ENCODE assay signal across 8 mouse cellular contexts in the genomic region with DNA sequence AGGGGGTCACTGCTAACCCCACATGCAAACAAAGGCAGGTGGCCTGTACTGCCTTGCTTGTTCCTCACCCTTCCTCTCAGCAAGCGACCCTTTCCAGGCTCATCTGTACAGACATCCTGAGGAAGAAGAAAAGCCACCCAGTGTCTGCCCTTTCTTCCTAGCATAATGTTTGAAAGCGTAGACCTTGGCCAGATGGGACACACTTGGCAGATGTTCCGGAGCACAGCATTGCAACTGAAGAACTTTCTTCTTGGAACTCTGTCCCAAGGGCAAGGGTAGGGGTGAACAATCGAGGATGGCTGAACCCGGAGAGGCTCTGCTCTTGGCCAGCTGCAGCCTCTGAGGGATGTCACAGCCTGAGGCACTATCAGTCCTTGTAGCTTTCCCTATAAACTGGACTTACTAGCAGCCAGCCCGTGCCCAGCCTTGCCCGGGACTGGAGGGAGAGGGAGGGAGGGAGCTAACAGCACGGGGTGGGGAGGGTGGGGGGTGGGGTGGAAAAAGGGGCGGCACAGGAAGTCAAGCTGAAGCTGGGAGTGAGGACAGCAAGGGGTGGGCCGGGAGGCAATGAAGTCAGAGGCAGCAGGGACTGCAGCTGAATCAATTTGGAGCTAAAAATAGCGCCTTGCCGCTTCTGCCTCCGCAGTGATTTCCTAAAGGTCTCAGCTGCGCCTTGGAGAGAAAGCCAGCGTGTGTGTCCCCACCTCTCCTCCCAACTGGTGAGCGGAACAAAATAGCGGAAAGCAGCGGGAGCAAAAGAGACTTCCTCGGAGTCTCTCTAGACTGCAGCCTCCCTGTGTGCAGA.
A peak's percentile ranks its signal among the peaks of the same experiment; 100 is the strongest.
DNase-seq lines count a peak whose midpoint lies in the region; ATAC-seq and TF ChIP-seq lines count a peak whose summit lies in the region.

No protein-coding gene starts in this region.

- no peak for TF ChIP-seq CTCF in heart, postnatal 0 days (IDR thresholded peaks at IDR 0.05; ENCODE audit: low read depth)

- WGBS in forebrain, embryonic 15.5 days = 12% methylated on average over 19 of the region's 19 CpGs
- WGBS in heart, postnatal 0 days = 3% methylated on average over 18 of the region's 19 CpGs
- WGBS in liver, embryonic 12.5 days (ENCODE audit: insufficient replicate concordance) = 15% methylated on average over 18 of the region's 19 CpGs
- 5% methylated on average over 19 of the region's 19 CpGs for WGBS in neural tube, embryonic 13.5 days

- no peaks in the 10 kb centered on the region for H3K9me3 ChIP-seq in forebrain, embryonic 15.5 days
- no peaks in the 10 kb centered on the region for H3K9me3 ChIP-seq in heart, postnatal 0 days (replicated peaks; ENCODE audit: control insufficient read depth, low read length)
- H3K9me3 ChIP-seq in liver, embryonic 12.5 days (replicated peaks) = no peaks in the 10 kb centered on the region
- H3K9me3 ChIP-seq in neural tube, embryonic 13.5 days = no peaks in the 10 kb centered on the region

- H3K36me3 ChIP-seq in forebrain, embryonic 15.5 days = no peaks in the 10 kb centered on the region
- H3K36me3 ChIP-seq in heart, postnatal 0 days (replicated peaks; ENCODE audit: control insufficient read depth, insufficient read depth, low read length) = no peaks in the 10 kb centered on the region
- no peaks in the 10 kb centered on the region for H3K36me3 ChIP-seq in liver, embryonic 12.5 days
- H3K36me3 ChIP-seq in neural tube, embryonic 13.5 days = no peaks in the 10 kb centered on the region

- no peaks in the 10 kb centered on the region for H3K27me3 ChIP-seq in forebrain, embryonic 15.5 days
- no peaks in the 10 kb centered on the region for H3K27me3 ChIP-seq in heart, postnatal 0 days (ENCODE audit: control insufficient read depth, insufficient read depth, low read length)
- H3K27me3 ChIP-seq in liver, embryonic 12.5 days (replicated peaks) = no peaks in the 10 kb centered on the region
- no peaks in the 10 kb centered on the region for H3K27me3 ChIP-seq in neural tube, embryonic 13.5 days

- peak overlapping the region; percentile 56 for H3K4me2 ChIP-seq in forebrain, embryonic 15.5 days (replicated peaks)
- H3K4me2 ChIP-seq in heart, postnatal 0 days (ENCODE audit: low read depth, low read length) = peak overlapping the region; percentile 65
- H3K4me2 ChIP-seq in liver, embryonic 12.5 days = peak overlapping the region; percentile 49
- peak overlapping the region; percentile 64 for H3K4me2 ChIP-seq in neural tube, embryonic 13.5 days

- TF ChIP-seq EP300 in heart, postnatal 0 days (IDR thresholded peaks at IDR 0.05; ENCODE audit: low read depth) = no peak

- peak overlapping the region; percentile 57 for H3K9ac ChIP-seq in forebrain, embryonic 15.5 days (replicated peaks)
- peak overlapping the region; percentile 54 for H3K9ac ChIP-seq in heart, postnatal 0 days (replicated peaks; ENCODE audit: low read depth, low read length)
- H3K9ac ChIP-seq in liver, embryonic 12.5 days = no peak overlapping the region
- H3K9ac ChIP-seq in neural tube, embryonic 13.5 days = peak overlapping the region; percentile 71

- peak overlapping the region; percentile 84 for H3K27ac ChIP-seq in forebrain, embryonic 15.5 days (replicated peaks)
- peak overlapping the region; percentile 92 for H3K27ac ChIP-seq in heart, postnatal 0 days (ENCODE audit: low read depth)
- peak overlapping the region; percentile 51; the same call in 1 of the 2 replicates for H3K27ac ChIP-seq in liver, embryonic 12.5 days
- H3K27ac ChIP-seq in neural tube, embryonic 13.5 days (replicated peaks) = peak overlapping the region; percentile 87

- peak; percentile 98 for ATAC-seq in forebrain, embryonic 15.5 days (replicated peaks)
- peak; percentile 99 for ATAC-seq in heart, postnatal 0 days (ENCODE audit: insufficient read depth, low read depth)
- ATAC-seq in liver, embryonic 12.5 days = peak; percentile 82
- ATAC-seq in neural tube, embryonic 13.5 days (ENCODE audit: low read depth) = peak; percentile 98

- peak; percentile 5 to 16 for DNase-seq in urinary bladder, adult 18-20 months (ENCODE audit: low spot score in 2 of 2)
- no peak for DNase-seq in urinary bladder, postnatal 10 days (ENCODE audit: low spot score)
- peak; percentile 95 for DNase-seq in heart, postnatal 0 days (ENCODE audit: low spot score)
- peak; percentile 63 to 66 for DNase-seq in kidney, postnatal 36 days
- peak; percentile 6 to 34 for DNase-seq in urinary bladder, postnatal 36 days (ENCODE audit: low spot score in 2 of 2)

- peak overlapping the region; percentile 36 for H3K4me3 ChIP-seq in forebrain, embryonic 15.5 days
- peak overlapping the region; percentile 46 for H3K4me3 ChIP-seq in heart, postnatal 0 days (ENCODE audit: low read depth, low read length)
- H3K4me3 ChIP-seq in liver, embryonic 12.5 days = peak overlapping the region; percentile 35
- H3K4me3 ChIP-seq in neural tube, embryonic 13.5 days = peak overlapping the region; percentile 42

- peaks cover 23% of the 10 kb centered on the region for H3K4me1 ChIP-seq in forebrain, embryonic 15.5 days
- peaks cover 7% of the 10 kb centered on the region; the same call in 1 of the 2 replicates for H3K4me1 ChIP-seq in heart, postnatal 0 days (ENCODE audit: control insufficient read depth, insufficient read depth)
- H3K4me1 ChIP-seq in liver, embryonic 12.5 days = no peaks in the 10 kb centered on the region
- H3K4me1 ChIP-seq in neural tube, embryonic 13.5 days (replicated peaks) = peaks cover 25% of the 10 kb centered on the region
